Comparison of ENCODE assay signal across 18 mouse cellular contexts in genomic region chr6:53576841-53577240, GRCm38 (mm10).
"Had no signal": no experiment of that assay in that cellular context is flagged by ENCODE, and none has a peak within 500 bp of the region (broad histone marks: within the 10 kb centered on the region; RNA-seq: fewer than 3 reads in every experiment).

No protein-coding gene starts in this region.

- H3K27me3 ChIP-seq: intestine, embryonic 15.5 days; limb, embryonic 15.5 days; midbrain, embryonic 13.5 days had no signal

- H3K9ac ChIP-seq: intestine, embryonic 15.5 days; kidney, embryonic 15.5 days; limb, embryonic 15.5 days; liver, embryonic 14.5 days; liver, postnatal 0 days; lung, embryonic 14.5 days; midbrain, embryonic 13.5 days had no signal

- ATAC-seq: intestine, embryonic 15.5 days; liver, postnatal 0 days; lung, postnatal 0 days; midbrain, embryonic 13.5 days; midbrain, embryonic 16.5 days had no signal

- DNase-seq: kidney, adult 11 months; kidney, adult 8-10 months; kidney, postnatal 10 days; kidney, postnatal 36 days; left cerebral cortex, postnatal 4 days; liver, postnatal 0 days; lung, embryonic 14.5 days; thymus, postnatal 25 days had no signal

- H3K27ac ChIP-seq: intestine, embryonic 15.5 days; kidney, embryonic 15.5 days; limb, embryonic 15.5 days; liver, embryonic 14.5 days; macrophage; midbrain, embryonic 13.5 days had no signal

- H3K4me2 ChIP-seq: intestine, embryonic 15.5 days; kidney, embryonic 15.5 days; limb, embryonic 15.5 days; liver, embryonic 11.5 days; lung, embryonic 14.5 days; midbrain, embryonic 13.5 days had no signal

- H3K4me3 ChIP-seq: intestine, embryonic 15.5 days; kidney, embryonic 15.5 days; limb, embryonic 15.5 days; megakaryocyte, embryonic 14.5 days; midbrain, embryonic 13.5 days had no signal

- H3K36me3 ChIP-seq: intestine, embryonic 15.5 days; kidney, embryonic 15.5 days; limb, embryonic 15.5 days; midbrain, embryonic 13.5 days had no signal

- H3K9me3 ChIP-seq: intestine, embryonic 15.5 days; kidney, embryonic 15.5 days; limb, embryonic 15.5 days; megakaryocyte, embryonic 14.5 days; midbrain, embryonic 13.5 days had no signal
